Mouse (Mus musculus) limb, embryonic 15.5 days (tissue): ENCODE results near the gene Lonp2. TPM values are rescaled to one million over a fixed set of nuclear protein-coding genes. Genes with fewer than 3 reads are reported as not detected.

ENCODE experiments used
- ATAC-seq: fragments of 200-750 bp; cut with Nextera tagmentation; 2 replicates; pipeline ENCODE4 v1.8.0; 2017; ENCODE audit warnings: low read depth, moderate TSS enrichment; ENCODE audit not compliant: insufficient number of reproducible peaks, low FRiP score, low TSS enrichment
- H3K27ac ChIP-seq: fragments of 300-500 bp; sonication (generic); 2 replicates; pipeline ENCODE4 v1.5.1; 2015; ENCODE audit warnings: moderate library complexity, mild to moderate bottlenecking, inconsistent platforms
- H3K27me3 ChIP-seq: fragments of 300-500 bp; sonication (generic); 2 replicates; pipeline ENCODE4 v1.6.1; 2015; ENCODE audit warnings: inconsistent platforms
- H3K36me3 ChIP-seq: fragments of 300-500 bp; sonication (generic); 2 replicates; pipeline ENCODE4 v1.6.1; 2015; ENCODE audit warnings: inconsistent platforms
- H3K4me1 ChIP-seq: fragments of 300-500 bp; sonication (generic); 2 replicates; pipeline ENCODE4 v1.6.1; 2015; ENCODE audit warnings: inconsistent platforms
- H3K4me2 ChIP-seq: fragments of 300-500 bp; sonication (generic); 2 replicates; pipeline ENCODE4 v1.6.1; 2015; ENCODE audit warnings: mild to moderate bottlenecking, inconsistent platforms
- H3K4me3 ChIP-seq: fragments of 300-500 bp; sonication (generic); 2 replicates; pipeline ENCODE4 v1.5.1; 2015; ENCODE audit warnings: mild to moderate bottlenecking, inconsistent platforms
- H3K9ac ChIP-seq: fragments of 300-500 bp; sonication (generic); 2 replicates; pipeline ENCODE4 v1.6.1; 2015; ENCODE audit warnings: inconsistent platforms
- H3K9me3 ChIP-seq: fragments of 300-500 bp; sonication (generic); 2 replicates; pipeline ENCODE4 v1.6.1; 2016; ENCODE audit warnings: inconsistent platforms
- WGBS: fragments of 180-500 bp; shearing (Covaris S2); methylation state at CpG from one replicate; pipeline ENCODE4 v1.1.7; 2015; 5-methylcytosine and 5-hydroxymethylcytosine counted together
- polyA plus RNA-seq: library from polyadenylated mRNA; unstranded; fragments of >200 nt; fragmentation: Nextera tagmentation; extraction: Ambion mirVana; gene quantifications from 2 replicates; pipeline ENCODE4 v1.2.1, GENCODE M21; 2015

The Lonp2 gene
- polyA plus RNA-seq = 53.3 and 56.3 TPM in 2 replicates

DNA sequence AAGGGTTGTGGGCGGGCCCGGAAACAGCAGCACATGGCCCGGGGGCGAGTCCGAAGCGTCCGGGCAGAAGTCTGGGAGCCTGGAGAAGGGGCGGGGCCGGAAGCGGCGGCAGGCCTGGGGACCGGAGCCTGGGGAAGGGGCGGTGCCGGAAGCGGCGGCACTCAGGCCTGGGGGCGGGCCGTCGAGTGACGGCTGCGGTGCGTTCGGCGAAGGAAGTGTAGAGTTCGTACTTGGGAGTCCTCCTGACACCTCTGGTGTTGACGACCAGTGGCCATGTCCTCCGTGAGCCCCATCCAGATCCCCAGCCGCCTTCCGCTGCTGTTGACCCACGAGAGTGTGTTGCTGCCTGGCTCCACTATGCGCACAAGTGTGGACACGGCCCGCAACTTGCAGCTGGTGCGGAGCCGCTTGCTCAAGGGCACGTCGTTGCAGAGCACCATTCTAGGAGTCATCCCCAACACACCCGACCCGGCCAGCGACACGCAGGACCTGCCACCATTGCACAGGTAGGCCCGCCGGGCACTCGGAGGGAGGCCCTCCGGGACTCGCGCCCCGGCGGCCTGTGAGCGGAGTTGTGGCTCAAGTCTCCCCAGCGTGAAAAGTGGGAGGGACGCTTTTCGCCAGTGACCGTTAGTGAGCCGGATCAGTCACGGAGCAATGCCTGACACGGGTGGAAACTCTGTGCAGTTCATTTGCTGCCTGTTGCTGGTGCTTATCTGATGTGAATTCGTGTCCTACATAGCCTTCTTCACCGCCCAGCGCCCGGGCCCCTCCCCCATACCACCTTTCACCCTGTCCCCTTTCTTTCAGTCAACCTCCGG is at the start of gene Lonp2:
Gene Lonp2 (plus strand): TSS at position 133 of the 821 bp plus-strand sequence.
- Histone ChIP-seq H3K9ac (peak within 1 kb of the TSS; percentile 64), H3K4me2 (peak within 1 kb of the TSS; percentile 70), H3K36me3 (no peaks in the 10 kb centered on the region), H3K9me3 (no peaks in the 10 kb centered on the region), H3K27ac (peak within 1 kb of the TSS; percentile 84), H3K27me3 (no peaks in the 10 kb centered on the region), H3K4me1 (peaks cover 7% of the 10 kb centered on the region), H3K4me3 (peak within 1 kb of the TSS; percentile 78)
- WGBS = under 1% methylated on average over 61 of the region's 62 CpGs
- ATAC-seq = peak; percentile 98

DNA sequence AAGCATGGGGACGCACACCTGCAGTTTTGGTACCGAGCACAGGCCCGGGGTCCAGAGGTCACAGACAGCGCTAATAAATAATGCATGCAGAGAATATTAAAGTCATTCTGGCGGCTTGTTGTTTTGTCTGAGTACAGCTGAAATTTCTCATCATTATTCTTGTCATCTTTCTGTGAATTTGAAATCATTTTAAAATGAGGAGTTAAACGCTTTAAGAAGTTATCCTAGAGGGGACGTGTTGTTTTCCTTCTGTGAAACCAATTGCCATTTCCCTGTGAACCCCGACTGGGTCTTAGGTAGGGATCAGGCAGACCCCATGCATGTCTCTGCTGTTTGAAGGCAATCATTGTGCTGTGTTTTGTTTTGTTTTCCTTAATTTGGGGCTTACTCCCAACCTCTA is 46.3 kb upstream of the Lonp2 start:
- Histone ChIP-seq H3K4me2 (no peak overlapping the region), H3K36me3 (no peaks in the 10 kb centered on the region), H3K27me3 (no peaks in the 10 kb centered on the region), H3K9me3 (no peaks in the 10 kb centered on the region), H3K27ac (no peak overlapping the region), H3K4me3 (no peak overlapping the region), H3K9ac (no peak overlapping the region), H3K4me1 (peaks cover 13% of the 10 kb centered on the region)
- 71% methylated on average over 8 of the region's 8 CpGs for WGBS
- no peak for ATAC-seq

GRCm38 (mm10) chr8:86578076-86578475 is 45.8 kb upstream of the Lonp2 start:
- Histone ChIP-seq H3K36me3 (no peaks in the 10 kb centered on the region), H3K27me3 (no peaks in the 10 kb centered on the region), H3K4me3 (no peak overlapping the region), H3K4me1 (peaks cover 13% of the 10 kb centered on the region), H3K4me2 (0 out of 2 replicates have a peak overlapping the region, but pooled peaks have one; percentile 19), H3K27ac (0 out of 2 replicates have a peak overlapping the region, but pooled peaks have one; percentile 3), H3K9me3 (no peaks in the 10 kb centered on the region), H3K9ac (no peak overlapping the region)
- ATAC-seq = no peak
- WGBS = 26% methylated on average over 9 of the region's 9 CpGs

DNA sequence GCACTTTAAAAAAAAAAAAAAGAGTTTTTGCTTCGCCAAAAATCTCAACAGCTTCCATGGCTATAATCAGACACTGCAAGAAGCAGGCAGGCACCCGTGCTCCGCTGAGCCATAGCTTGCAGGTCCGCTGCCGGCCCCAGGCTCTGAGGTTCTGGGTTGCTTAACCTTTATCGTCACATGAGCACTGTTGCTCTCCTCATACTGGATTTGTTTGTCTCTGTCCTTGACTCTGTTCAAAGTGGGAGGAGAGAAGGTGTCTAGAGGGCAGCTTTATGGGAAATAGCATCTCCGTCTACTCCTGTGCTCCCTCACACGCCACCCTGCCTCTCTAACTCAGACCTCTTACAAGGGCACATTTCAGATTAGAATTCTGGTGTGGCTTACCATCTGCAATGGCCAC is 45.1 kb upstream of the Lonp2 start:
- 70% methylated on average over 8 of the region's 8 CpGs for WGBS
- no peak for ATAC-seq
- Histone ChIP-seq H3K4me3 (no peak overlapping the region), H3K27me3 (no peaks in the 10 kb centered on the region), H3K4me2 (no peak overlapping the region), H3K9me3 (no peaks in the 10 kb centered on the region), H3K4me1 (peaks cover 13% of the 10 kb centered on the region), H3K36me3 (no peaks in the 10 kb centered on the region), H3K9ac (no peak overlapping the region), H3K27ac (no peak overlapping the region)

GRCm38 (mm10) chr8:86580458-86580857 is 43.4 kb upstream of the Lonp2 start, which contains the start of gene Abcc12:
Abcc12 (minus strand) TSS chr8:86580686.
- no peak within 1 kb of the TSS for H3K4me3 ChIP-seq
- H3K4me2 ChIP-seq = no peak within 1 kb of the TSS
- no peaks in the 10 kb centered on the region for H3K36me3 ChIP-seq
- H3K9me3 ChIP-seq = no peaks in the 10 kb centered on the region
- no peak for ATAC-seq
- H3K27me3 ChIP-seq = no peaks in the 10 kb centered on the region
- peaks cover 13% of the 10 kb centered on the region for H3K4me1 ChIP-seq
- no peak within 1 kb of the TSS for H3K27ac ChIP-seq
- no peak within 1 kb of the TSS for H3K9ac ChIP-seq

DNA sequence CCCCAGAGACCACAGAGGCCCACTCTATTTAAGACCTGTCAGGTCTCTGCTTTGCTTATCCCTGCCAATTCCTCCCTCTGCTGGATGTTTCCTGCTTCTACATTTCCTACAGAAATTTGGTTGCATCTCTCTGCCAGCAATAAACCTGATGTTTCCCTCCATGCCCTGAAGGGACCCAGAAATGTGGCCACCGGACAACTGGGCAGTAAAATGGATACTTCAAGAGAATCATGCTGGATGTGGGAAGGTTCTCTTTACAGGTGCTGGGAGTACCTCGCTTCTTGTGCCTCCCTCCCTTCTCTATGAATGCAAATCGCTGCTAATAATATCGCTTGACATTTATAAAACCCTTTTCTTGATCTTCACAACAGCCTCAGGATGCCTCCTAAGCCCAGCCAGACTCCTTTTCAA is 41.9 kb upstream of the Lonp2 start:
- Histone ChIP-seq H3K4me3 (no peak overlapping the region), H3K36me3 (no peaks in the 10 kb centered on the region), H3K27me3 (no peaks in the 10 kb centered on the region), H3K9me3 (no peaks in the 10 kb centered on the region), H3K4me2 (no peak overlapping the region), H3K27ac (no peak overlapping the region), H3K9ac (no peak overlapping the region), H3K4me1 (peaks cover 13% of the 10 kb centered on the region)
- WGBS = 69% methylated on average over 4 of the region's 4 CpGs
- ATAC-seq = no peak

DNA sequence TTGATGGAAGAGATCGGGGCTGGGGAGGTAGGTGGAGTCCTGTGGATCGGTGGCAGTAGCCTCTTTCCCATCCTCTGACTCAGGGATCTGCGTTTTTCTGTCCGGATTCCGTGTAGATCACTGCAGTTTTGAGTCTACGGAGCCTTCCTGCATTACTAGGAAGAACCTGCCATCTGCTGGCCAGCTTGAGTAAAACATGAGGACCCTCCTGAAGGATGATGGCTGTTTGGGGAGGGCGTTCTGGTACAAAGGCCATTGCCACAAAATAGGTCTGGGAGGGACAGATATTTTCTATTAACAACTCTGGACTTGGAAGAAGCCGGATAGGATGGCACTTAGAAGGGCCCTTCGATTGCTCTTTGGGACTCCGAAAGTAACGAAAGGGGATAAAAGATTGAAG is 38.7 kb upstream of the Lonp2 start:
- H3K9me3 ChIP-seq = no peaks in the 10 kb centered on the region
- 5% methylated on average over 11 of the region's 11 CpGs for WGBS
- no peaks in the 10 kb centered on the region; the same call in 1 of the 2 replicates for H3K4me1 ChIP-seq
- no peak overlapping the region for H3K27ac ChIP-seq
- H3K4me2 ChIP-seq = peak overlapping the region; percentile 73
- no peaks in the 10 kb centered on the region for H3K27me3 ChIP-seq
- ATAC-seq = no peak
- H3K9ac ChIP-seq = no peak overlapping the region
- H3K4me3 ChIP-seq = peak overlapping the region; percentile 41
- no peaks in the 10 kb centered on the region for H3K36me3 ChIP-seq

- no peak overlapping the region for H3K27ac ChIP-seq
- ATAC-seq = no peak
- H3K27me3 ChIP-seq = no peaks in the 10 kb centered on the region
- H3K9me3 ChIP-seq = no peaks in the 10 kb centered on the region
- H3K9ac ChIP-seq = 0 out of 2 replicates have a peak overlapping the region, but pooled peaks have one; percentile 21
- no peaks in the 10 kb centered on the region for H3K36me3 ChIP-seq
- peak overlapping the region; percentile 73 for H3K4me2 ChIP-seq
- H3K4me1 ChIP-seq = no peaks in the 10 kb centered on the region; the same call in 1 of the 2 replicates
- 1% methylated on average over 16 of the region's 16 CpGs for WGBS
- H3K4me3 ChIP-seq = peak overlapping the region; percentile 41
These were observed 38.3 kb upstream of the Lonp2 start for GRCm38 (mm10) chr8:86585532-86585931.

- no peak overlapping the region for H3K4me3 ChIP-seq
- 35% methylated on average over 5 of the region's 5 CpGs for WGBS
These were observed 37.8 kb upstream of the Lonp2 start for GRCm38 (mm10) chr8:86586058-86586457.

DNA sequence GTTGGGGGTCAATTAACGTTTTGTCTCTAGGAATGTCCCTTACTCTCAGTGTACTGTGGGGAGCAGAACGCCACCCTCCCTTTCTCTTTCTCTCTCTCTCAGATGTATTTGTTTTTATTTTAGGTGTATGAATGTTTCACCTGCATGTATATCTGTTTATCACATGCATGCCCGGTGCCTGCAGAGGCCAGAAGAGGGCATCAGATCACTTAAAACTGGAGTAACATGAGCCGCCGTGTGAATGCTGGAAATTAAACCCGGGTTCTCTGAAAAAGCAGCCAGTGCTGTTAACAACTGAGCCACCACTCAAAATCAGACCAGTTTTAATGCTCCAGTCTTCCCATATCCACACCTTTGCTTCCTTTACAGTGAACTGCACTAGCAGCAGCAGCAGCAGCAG is 37.2 kb upstream of the Lonp2 start:
- WGBS = 33% methylated on average over 6 of the region's 6 CpGs
- H3K36me3 ChIP-seq = no peaks in the 10 kb centered on the region
- H3K9ac ChIP-seq = no peak overlapping the region
- no peak for ATAC-seq
- H3K4me1 ChIP-seq = no peaks in the 10 kb centered on the region; the same call in 1 of the 2 replicates
- no peak overlapping the region for H3K4me2 ChIP-seq
- no peak overlapping the region for H3K4me3 ChIP-seq
- no peaks in the 10 kb centered on the region for H3K9me3 ChIP-seq
- no peak overlapping the region for H3K27ac ChIP-seq
- no peaks in the 10 kb centered on the region for H3K27me3 ChIP-seq

More at GRCm38 (mm10) chr8:86586058-86586457, 37.8 kb upstream of the Lonp2 start:
- H3K9me3 ChIP-seq = no peaks in the 10 kb centered on the region
- no peak overlapping the region for H3K9ac ChIP-seq
- no peaks in the 10 kb centered on the region for H3K36me3 ChIP-seq
- H3K27ac ChIP-seq = no peak overlapping the region
- no peak for ATAC-seq
- H3K27me3 ChIP-seq = no peaks in the 10 kb centered on the region
- no peak overlapping the region for H3K4me2 ChIP-seq
- H3K4me1 ChIP-seq = no peaks in the 10 kb centered on the region; the same call in 1 of the 2 replicates

GRCm38 (mm10) chr8:86588338-86588737 is 35.5 kb upstream of the Lonp2 start:
- Histone ChIP-seq H3K4me1 (no peaks in the 10 kb centered on the region; the same call in 1 of the 2 replicates), H3K4me3 (no peak overlapping the region), H3K36me3 (no peaks in the 10 kb centered on the region), H3K9ac (no peak overlapping the region), H3K9me3 (no peaks in the 10 kb centered on the region), H3K27ac (no peak overlapping the region), H3K4me2 (no peak overlapping the region), H3K27me3 (no peaks in the 10 kb centered on the region)
- WGBS = 87% methylated on average over 5 of the region's 5 CpGs
- no peak for ATAC-seq

GRCm38 (mm10) chr8:86593099-86593498 is 30.7 kb upstream of the Lonp2 start:
- WGBS = 58% methylated on average over 10 of the region's 10 CpGs
- no peaks in the 10 kb centered on the region for H3K27me3 ChIP-seq
- no peak for ATAC-seq
- no peaks in the 10 kb centered on the region for H3K9me3 ChIP-seq
- H3K27ac ChIP-seq = no peak overlapping the region
- no peaks in the 10 kb centered on the region for H3K36me3 ChIP-seq
- no peak overlapping the region for H3K4me2 ChIP-seq
- H3K4me1 ChIP-seq = no peaks in the 10 kb centered on the region
- H3K4me3 ChIP-seq = no peak overlapping the region
- no peak overlapping the region for H3K9ac ChIP-seq
